Mouse (Mus musculus): ENCODE results near the gene Ltb. TPM values are rescaled to one million over a fixed set of nuclear protein-coding genes. Genes with fewer than 3 reads are reported as not detected.
A peak's percentile ranks its signal among the peaks of the same experiment; 100 is the strongest.

Gene Ltb
- polyA plus RNA-seq, 1 experiment from 2014 or later = 0.39 TPM

DNA sequence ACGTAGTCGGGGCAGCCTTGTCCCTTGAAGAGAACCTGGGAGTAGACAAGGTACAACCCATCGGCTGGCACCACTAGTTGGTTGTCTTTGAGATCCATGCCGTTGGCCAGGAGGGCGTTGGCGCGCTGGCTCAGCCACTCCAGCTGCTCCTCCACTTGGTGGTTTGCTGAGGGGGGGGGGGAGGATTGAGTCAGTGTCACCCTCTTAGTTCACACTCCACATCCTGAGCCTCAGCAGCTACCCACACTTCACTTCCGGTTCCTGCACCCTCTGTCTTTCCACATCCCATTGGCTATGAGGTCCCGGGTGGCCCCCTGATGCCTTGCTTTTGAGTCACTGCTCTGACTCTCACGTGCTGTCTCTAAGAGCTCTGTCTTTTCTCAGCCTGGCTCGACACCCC is 6.2 kb downstream of the Ltb start:
- 92% methylated on average over 11 of the region's 11 CpGs for WGBS
- H3K36me3 ChIP-seq = no peaks in the 10 kb centered on the region
- ATAC-seq (ENCODE audit: low FRiP score, low read depth) = no peak
- no peak overlapping the region for H3K4me3 ChIP-seq
- peaks cover 9% of the 10 kb centered on the region for H3K4me1 ChIP-seq
- no peaks in the 10 kb centered on the region for H3K9me3 ChIP-seq
- no peak overlapping the region for H3K4me2 ChIP-seq (replicated peaks)
- no peak overlapping the region for H3K9ac ChIP-seq
- peaks cover 37% of the 10 kb centered on the region for H3K27me3 ChIP-seq (replicated peaks)
- no peak overlapping the region for H3K27ac ChIP-seq

DNA sequence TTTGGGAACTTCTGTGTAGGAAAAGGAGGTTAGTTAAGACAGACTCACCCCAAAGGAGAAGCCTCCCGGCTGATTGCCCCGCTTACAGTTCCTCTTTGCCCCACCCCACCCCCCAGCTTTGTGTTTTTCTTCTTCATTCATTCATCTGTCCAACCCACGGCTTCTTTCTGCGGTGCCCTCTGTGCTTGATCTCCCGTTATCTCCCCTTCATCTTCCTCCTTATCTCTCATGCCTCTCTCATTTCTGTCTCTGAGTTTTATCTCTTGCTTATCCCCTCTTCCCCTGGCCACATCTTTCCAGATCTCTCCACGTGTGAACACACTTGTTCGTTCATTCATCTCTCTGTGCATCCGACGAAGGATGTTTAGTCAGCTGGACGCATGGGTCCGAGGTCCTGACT is 6.9 kb downstream of the Ltb start:
- 82% methylated on average over 11 of the region's 11 CpGs for WGBS
- Histone ChIP-seq H3K4me3 (no peak overlapping the region), H3K9me3 (no peaks in the 10 kb centered on the region), H3K9ac (no peak overlapping the region), H3K27me3 (replicated peaks) (peaks cover 30% of the 10 kb centered on the region), H3K36me3 (no peaks in the 10 kb centered on the region), H3K4me1 (peaks cover 1% of the 10 kb centered on the region), H3K4me2 (replicated peaks) (no peak overlapping the region), H3K27ac (no peak overlapping the region)
- ATAC-seq (ENCODE audit: low FRiP score, low read depth) = no peak

DNA sequence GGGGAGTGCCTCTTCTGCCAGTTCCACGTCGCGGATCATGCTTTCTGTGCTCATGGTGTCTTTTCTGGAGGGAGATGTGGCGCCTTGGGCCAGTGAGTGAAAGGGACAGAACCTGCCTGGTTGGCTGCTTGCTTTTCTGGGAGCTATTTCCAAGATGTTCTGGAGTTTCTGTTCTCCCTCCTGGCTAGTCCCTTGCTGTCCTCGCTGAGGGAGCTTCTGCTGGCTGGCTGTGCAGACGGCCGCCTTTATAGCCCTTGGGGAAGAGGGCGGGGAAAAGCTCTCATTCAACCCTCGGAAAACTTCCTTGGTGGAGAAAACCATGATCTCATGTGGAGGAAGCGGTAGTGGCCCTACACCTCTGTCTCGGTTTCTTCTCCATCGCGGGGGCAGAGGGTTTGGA is 7.5 kb downstream of the Ltb start, which contains the start of gene Tnf:
Tnf (minus strand) TSS at position 221 of the 400 bp plus-strand sequence.
- Histone ChIP-seq H3K27ac (no peak within 1 kb of the TSS), H3K9me3 (no peaks in the 10 kb centered on the region), H3K4me3 (no peak within 1 kb of the TSS), H3K9ac (no peak within 1 kb of the TSS), H3K27me3 (replicated peaks) (peaks cover 23% of the 10 kb centered on the region), H3K36me3 (no peaks in the 10 kb centered on the region), H3K4me2 (replicated peaks) (no peak within 1 kb of the TSS), H3K4me1 (no peaks in the 10 kb centered on the region)
- no peak for ATAC-seq (ENCODE audit: low FRiP score, low read depth)
- 35% methylated on average over 13 of the region's 13 CpGs for WGBS

DNA sequence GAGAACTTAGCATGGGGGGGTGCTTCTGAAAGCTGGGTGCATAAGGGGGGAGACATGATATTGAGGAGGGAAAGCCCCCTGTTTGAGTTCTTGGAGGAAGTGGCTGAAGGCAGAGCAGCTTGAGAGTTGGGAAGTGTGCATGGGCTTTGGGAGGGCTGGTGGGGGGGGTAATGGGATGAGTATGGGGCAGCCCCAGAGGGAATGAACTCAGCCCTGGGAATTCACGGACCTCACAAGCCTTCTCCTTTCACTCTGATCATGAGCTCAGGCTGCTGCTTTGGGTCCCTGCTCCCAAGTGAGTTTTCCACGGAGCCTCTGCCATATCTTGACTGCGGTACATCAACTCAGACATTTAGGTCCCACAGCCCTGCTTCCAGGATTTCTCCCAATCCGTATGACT is 8.2 kb downstream of the Ltb start:
- WGBS = 82% methylated on average over 4 of the region's 4 CpGs
- no peak overlapping the region for H3K9ac ChIP-seq
- ATAC-seq (ENCODE audit: low FRiP score, low read depth) = no peak

DNA sequence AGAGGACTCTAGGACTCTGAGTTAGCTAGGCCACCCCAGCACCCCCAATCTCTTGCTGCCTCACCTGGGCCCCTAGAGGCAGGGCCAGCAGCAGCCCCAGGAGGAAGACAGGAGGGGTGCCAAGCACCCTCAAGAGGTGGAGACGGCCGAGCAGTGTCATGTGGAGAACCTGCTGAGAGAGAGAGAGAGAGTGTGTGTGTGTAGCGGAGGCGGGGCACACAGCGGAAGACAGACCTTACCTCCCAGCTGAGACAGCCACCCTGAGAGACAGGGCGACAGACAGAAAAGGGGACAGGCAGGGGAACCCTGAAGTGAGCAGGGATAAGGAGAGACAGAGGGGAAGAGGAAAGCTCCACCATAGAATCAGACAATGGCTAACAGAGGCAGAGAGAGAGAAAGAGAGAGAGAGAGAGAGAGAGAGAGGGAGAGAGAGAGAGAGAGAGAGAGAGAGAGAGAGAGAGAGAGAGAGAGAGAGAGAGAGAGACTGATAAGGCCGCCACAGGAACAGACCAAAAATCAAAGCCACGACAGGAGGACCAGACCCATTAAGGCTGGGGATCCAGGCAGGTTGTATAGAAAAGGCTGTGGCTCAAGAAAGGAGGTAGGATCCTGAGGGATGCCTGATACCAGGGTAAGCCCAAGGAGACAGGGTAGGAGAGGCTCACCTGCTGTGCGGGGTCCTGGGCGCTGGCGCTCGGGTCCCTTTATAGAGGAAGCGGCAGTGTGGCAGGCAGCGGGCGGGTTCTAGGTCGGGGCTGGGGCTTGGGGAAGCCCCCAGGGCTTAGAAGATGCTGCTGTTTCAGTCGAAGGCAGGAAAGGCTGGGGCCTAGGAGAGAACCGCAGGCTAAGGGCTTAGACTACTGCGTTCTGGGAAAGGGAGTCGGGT is 10.5 kb downstream of the Ltb start, which contains the start of gene Lta:
Lta (minus strand) TSS at position 858 of the 886 bp plus-strand sequence.
- Histone ChIP-seq H3K27ac (no peak within 1 kb of the TSS), H3K9ac (no peak within 1 kb of the TSS), H3K4me1 (no peaks in the 10 kb centered on the region), H3K36me3 (no peaks in the 10 kb centered on the region), H3K9me3 (no peaks in the 10 kb centered on the region), H3K4me2 (replicated peaks) (no peak within 1 kb of the TSS), H3K4me3 (no peak within 1 kb of the TSS), H3K27me3 (replicated peaks) (peaks cover 18% of the 10 kb centered on the region)
- no peak for ATAC-seq (ENCODE audit: low FRiP score, low read depth)
- WGBS = 40% methylated on average over 20 of the region's 20 CpGs

More for the DNA sequence above, 8.2 kb downstream of the Ltb start:
- Histone ChIP-seq H3K4me3 (no peak overlapping the region), H3K9me3 (no peaks in the 10 kb centered on the region), H3K36me3 (no peaks in the 10 kb centered on the region), H3K4me2 (replicated peaks) (no peak overlapping the region), H3K4me1 (no peaks in the 10 kb centered on the region), H3K27me3 (replicated peaks) (peaks cover 19% of the 10 kb centered on the region), H3K27ac (no peak overlapping the region)

DNA sequence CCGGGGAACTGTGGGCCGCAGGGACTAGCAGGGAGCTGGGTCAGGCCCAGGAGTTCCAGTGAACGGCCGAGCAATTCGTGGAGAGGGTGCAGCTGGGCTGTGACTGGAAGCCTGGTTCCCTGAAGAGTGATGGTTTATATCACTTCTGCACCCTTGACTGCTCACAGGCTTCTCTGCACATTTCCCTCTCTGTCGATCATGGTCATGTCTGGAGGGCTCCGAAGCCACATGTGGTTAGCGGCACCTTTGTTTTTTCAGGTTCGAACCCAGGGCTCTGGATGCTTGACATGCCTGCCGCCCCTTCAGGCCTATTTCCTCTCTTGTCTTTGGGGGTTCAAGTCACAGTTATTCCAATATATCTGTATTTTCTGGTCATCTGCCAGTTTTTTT is 11.1 kb downstream of the Ltb start:
- Histone ChIP-seq H3K9ac (no peak overlapping the region), H3K27me3 (replicated peaks) (peaks cover 12% of the 10 kb centered on the region)
- WGBS = 73% methylated on average over 10 of the region's 10 CpGs

DNA sequence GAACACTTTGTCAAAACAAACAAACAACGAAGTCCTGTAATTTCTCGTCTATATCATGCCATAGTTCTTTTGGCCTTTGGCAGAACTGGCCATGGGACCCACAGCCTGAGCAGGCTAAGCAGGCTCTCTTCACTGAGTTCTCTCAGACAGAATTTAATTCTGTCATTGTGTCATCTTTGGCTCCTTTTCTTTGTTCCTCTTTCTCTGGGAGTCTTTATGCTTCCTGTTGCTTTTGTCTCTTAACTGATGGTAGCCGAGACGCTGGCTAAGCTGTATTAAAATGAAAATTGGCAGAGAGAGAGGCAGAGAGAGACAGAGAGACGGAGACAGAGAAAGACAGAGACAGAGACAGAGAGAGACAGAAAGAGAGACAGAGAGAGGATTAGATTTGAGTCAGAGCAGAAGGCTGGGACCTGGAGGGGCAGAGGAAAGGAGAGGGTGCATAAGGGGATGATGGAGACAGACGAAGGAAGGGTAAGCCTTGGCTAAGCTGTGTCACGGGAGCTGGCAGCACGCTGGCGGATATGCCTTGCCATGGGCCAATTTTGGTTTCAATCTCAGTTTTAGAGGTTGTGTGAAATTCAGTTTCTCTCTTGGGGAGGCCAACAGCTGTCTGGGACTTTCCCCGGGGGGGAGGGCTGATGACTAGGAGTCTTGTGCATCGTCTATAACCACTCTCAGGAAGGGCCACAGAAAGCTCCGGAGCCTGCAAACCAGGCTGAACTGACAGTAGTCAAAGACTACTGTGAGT is 15.7 kb downstream of the Ltb start:
- no peaks in the 10 kb centered on the region; the same call in 1 of the 2 replicates for H3K27me3 ChIP-seq (replicated peaks)
- H3K4me1 ChIP-seq = no peaks in the 10 kb centered on the region
- H3K36me3 ChIP-seq = no peaks in the 10 kb centered on the region
- H3K9ac ChIP-seq = no peak overlapping the region
- no peak overlapping the region for H3K4me2 ChIP-seq (replicated peaks)
- no peaks in the 10 kb centered on the region for H3K9me3 ChIP-seq
- 76% methylated on average over 12 of the region's 12 CpGs for WGBS
- no peak for ATAC-seq (ENCODE audit: low FRiP score, low read depth)
- no peak overlapping the region for H3K27ac ChIP-seq
- no peak overlapping the region for H3K4me3 ChIP-seq

More for the DNA sequence above, 11.1 kb downstream of the Ltb start:
- Histone ChIP-seq H3K27ac (no peak overlapping the region), H3K4me1 (no peaks in the 10 kb centered on the region), H3K4me2 (replicated peaks) (no peak overlapping the region), H3K36me3 (no peaks in the 10 kb centered on the region), H3K9me3 (no peaks in the 10 kb centered on the region), H3K4me3 (no peak overlapping the region)
- no peak for ATAC-seq (ENCODE audit: low FRiP score, low read depth)

DNA sequence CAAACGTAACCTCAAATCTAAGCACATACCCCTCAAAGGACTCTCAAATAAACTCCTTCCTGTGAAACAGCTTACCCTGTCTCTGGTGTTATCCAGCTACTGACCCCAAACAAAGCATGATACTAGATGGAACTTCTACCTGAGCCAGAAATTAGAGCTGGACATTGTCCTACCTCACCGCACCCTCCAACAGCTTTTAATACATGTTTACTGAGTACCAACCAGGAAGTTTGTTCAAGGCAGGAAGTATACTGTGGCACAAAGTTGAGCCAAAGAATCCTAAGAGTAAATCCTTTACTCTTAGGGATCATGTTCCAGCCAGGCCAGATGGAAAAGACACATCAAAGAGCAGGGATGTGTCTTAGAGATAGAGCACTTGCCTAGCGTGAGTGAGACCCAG is 16.4 kb downstream of the Ltb start:
- Histone ChIP-seq H3K36me3 (no peaks in the 10 kb centered on the region), H3K9ac (no peak overlapping the region), H3K9me3 (no peaks in the 10 kb centered on the region), H3K4me1 (no peaks in the 10 kb centered on the region), H3K27ac (no peak overlapping the region), H3K27me3 (replicated peaks) (no peaks in the 10 kb centered on the region), H3K4me3 (no peak overlapping the region), H3K4me2 (replicated peaks) (no peak overlapping the region)
- 82% methylated on average over 3 of the region's 3 CpGs for WGBS
- ATAC-seq (ENCODE audit: low FRiP score, low read depth) = no peak

DNA sequence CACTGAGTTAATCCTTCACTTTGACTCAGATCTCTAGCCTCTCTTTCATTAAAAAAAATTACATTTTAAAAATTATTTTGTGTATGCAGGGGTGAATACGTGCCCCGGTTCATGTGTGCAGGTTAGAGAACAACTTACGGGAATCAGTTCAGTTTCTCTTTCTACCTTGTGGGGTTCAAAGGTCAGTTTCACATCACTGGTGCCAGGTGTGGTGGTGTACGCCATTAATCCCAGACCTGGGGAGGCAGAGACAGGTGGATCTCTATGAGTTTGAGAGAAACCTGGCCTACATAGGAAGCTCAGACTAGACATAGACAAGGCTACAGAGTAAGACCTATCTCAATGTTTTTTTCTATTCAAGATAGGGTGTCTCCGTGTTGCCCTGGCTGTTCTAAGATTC is 18.8 kb downstream of the Ltb start:
- no peaks in the 10 kb centered on the region for H3K4me1 ChIP-seq
- H3K27ac ChIP-seq = no peak overlapping the region
- no peak overlapping the region for H3K9ac ChIP-seq
- 94% methylated on average over 5 of the region's 5 CpGs for WGBS
- ATAC-seq (ENCODE audit: low FRiP score, low read depth) = no peak
- no peaks in the 10 kb centered on the region for H3K27me3 ChIP-seq (replicated peaks)
- H3K4me2 ChIP-seq (replicated peaks) = no peak overlapping the region
- H3K36me3 ChIP-seq = no peaks in the 10 kb centered on the region
- H3K4me3 ChIP-seq = no peak overlapping the region
- no peaks in the 10 kb centered on the region for H3K9me3 ChIP-seq

DNA sequence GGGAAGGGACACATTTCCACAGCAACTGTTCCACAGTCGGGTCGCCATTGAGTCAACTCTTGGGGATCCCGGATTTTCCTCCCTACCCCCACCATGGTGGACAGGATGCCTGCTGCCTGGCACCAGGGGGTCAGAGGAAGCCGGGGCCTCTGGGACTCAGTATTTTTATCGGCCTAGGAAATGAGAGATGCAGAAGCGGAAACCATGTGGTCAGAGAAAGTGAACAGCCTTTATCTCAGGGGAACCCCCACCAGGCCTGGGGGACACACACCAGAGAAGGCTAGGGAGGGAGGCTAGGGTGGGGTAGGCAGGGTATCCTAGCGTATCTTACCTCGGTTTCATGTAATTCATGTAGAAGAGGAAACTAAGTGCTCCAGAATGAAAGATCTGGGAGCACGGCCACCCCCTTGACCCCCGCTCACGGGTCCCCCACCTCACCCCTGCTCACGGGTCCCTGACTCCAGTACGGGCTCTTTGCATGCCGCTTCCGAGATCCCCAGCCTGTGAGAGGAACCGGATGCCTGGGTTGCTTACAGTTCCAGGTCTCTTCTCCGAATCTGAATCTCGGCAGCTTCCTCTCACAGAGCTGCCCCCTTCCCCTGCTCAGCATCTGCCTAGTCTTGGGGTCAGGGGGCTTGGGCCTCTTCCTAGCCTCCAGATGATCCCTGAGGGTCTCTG is 24.4 kb downstream of the Ltb start:
- H3K27ac ChIP-seq = no peak overlapping the region
- 85% methylated on average over 18 of the region's 18 CpGs for WGBS
- H3K9ac ChIP-seq = no peak overlapping the region
- no peak overlapping the region for H3K4me3 ChIP-seq
- no peaks in the 10 kb centered on the region for H3K9me3 ChIP-seq
- no peak for ATAC-seq (ENCODE audit: low FRiP score, low read depth)
- H3K4me1 ChIP-seq = no peaks in the 10 kb centered on the region; the same call in 1 of the 2 replicates
- H3K27me3 ChIP-seq (replicated peaks) = no peaks in the 10 kb centered on the region
- H3K36me3 ChIP-seq = peaks cover 21% of the 10 kb centered on the region
- no peak overlapping the region for H3K4me2 ChIP-seq (replicated peaks)

DNA sequence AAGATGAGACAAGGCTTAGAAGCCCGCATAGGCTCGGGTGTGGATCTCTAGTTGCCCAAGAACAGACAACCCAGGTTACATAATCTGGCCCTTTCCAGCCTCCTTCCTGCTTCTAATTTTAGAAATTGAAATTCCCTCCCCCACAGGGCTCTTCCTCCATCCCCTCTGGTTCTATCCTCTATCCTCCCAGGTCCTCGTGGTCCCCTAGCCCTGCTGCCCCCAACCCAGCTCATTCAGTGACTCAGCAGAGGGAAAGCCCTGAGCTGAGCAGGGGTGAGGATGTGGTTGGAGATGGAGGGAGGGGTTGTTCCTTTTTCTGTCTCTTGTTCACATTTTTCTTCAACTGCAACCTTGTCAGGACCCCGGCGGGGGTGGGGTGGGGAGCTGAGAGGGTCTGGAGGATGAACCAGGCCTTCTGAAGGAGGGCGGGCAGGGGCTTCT is 25.4 kb downstream of the Ltb start:
- H3K27ac ChIP-seq = 0 out of 2 replicates have a peak overlapping the region, but pooled peaks have one; percentile 4
- ATAC-seq (ENCODE audit: low FRiP score, low read depth) = no peak
- no peaks in the 10 kb centered on the region for H3K27me3 ChIP-seq (replicated peaks)
- peaks cover 21% of the 10 kb centered on the region for H3K36me3 ChIP-seq
- no peaks in the 10 kb centered on the region; the same call in 1 of the 2 replicates for H3K4me1 ChIP-seq
- H3K4me2 ChIP-seq (replicated peaks) = no peak overlapping the region
- 87% methylated on average over 6 of the region's 6 CpGs for WGBS
- H3K4me3 ChIP-seq = no peak overlapping the region
- H3K9me3 ChIP-seq = no peaks in the 10 kb centered on the region
- H3K9ac ChIP-seq = no peak overlapping the region

Data from neural tube, embryonic 12.5 days (tissue).